Mouse (Mus musculus): ENCODE data around the gene Eml4. TPM values are rescaled to one million over a fixed set of nuclear protein-coding genes. Genes with fewer than 3 reads are reported as not detected.

Eml4 gene
- total and polyA plus RNA-seq, 3 experiments: 38.2 to 75.6 (median 60.1) TPM

GRCm38 (mm10) chr17:83457271-83457670 lies 106.5 kb downstream of the Eml4 start:
- peaks cover 53 to 94% of the 10 kb centered on the region in 2 experiments for H3K36me3 ChIP-seq (replicated peaks in 1 of 2; ENCODE audit: control insufficient read depth in 1 of 2, insufficient read depth in 1 of 2, low read length in 1 of 2)

GRCm38 (mm10) chr17:83465969-83466368 lies 115.2 kb downstream of the Eml4 start:
- Histone ChIP-seq H3K9ac (ENCODE audit: insufficient read depth, low read depth) (no peak overlapping the region), H3K4me1 (ENCODE audit: control insufficient read depth in 1 of 2, insufficient read depth in 2 of 2) (no peaks in the 10 kb centered on the region), H3K36me3 (replicated peaks in 1 of 2; ENCODE audit: control insufficient read depth in 1 of 2, insufficient read depth in 1 of 2, low read length in 1 of 2) (peaks cover 36 to 92% of the 10 kb centered on the region in 2 experiments), H3K4me2 (ENCODE audit: insufficient read depth, low read depth, poor library complexity, severe bottlenecking) (no peak overlapping the region), H3K27ac (ENCODE audit: insufficient read depth, low read depth) (no peak overlapping the region), H3K79me2 (replicated peaks; ENCODE audit: control insufficient read depth, extremely low read depth, insufficient read depth, poor library complexity, severe bottlenecking) (no peaks in the 10 kb centered on the region), H3K4me3 (replicated peaks in 1 of 3; ENCODE audit: low read depth in 2 of 3, low read length in 2 of 3, poor library complexity in 1 of 3) (no peak overlapping the region), H3K27me3 (replicated peaks) (no peaks in the 10 kb centered on the region), H3K9me3 (replicated peaks; ENCODE audit: low read length) (no peaks in the 10 kb centered on the region)
- no peak for DNase-seq (ENCODE audit: extremely low read depth)
- in situ Hi-C loops (cut with MboI; ENCODE audit: low pct_ligation_motif_present, low pct_unique_long_range_greater_than_20kb, low sequenced_read_pairs) (no loop called here), dilution Hi-C loops (cut with MboI; ENCODE audit: extremely low pct_ligation_motif_present, extremely low pct_unique_long_range_greater_than_20kb, low sequenced_read_pairs) (no loop called here)
- TF ChIP-seq KAT2A (IDR thresholded peaks at IDR 0.05; ENCODE audit: insufficient replicate concordance, low read length) (no peak), ELF1 (IDR thresholded peaks at IDR 0.05; ENCODE audit: low read depth, low read length) (no peak), NELFE (IDR thresholded peaks at IDR 0.05; ENCODE audit: low read depth, low read length) (no peak), ZMIZ1 (IDR thresholded peaks at IDR 0.05; ENCODE audit: low read depth, low read length) (no peak), JUN (IDR thresholded peaks at IDR 0.05; ENCODE audit: insufficient read depth, low read depth, low read length) (no peak), POLR2A (IDR thresholded peaks at IDR 0.05; ENCODE audit: low read depth, low read length) (no peak), JUND (conservative IDR thresholded peaks at IDR 0.05; ENCODE audit: low read depth, low read length) (no peak), ZC3H11A (IDR thresholded peaks at IDR 0.05; ENCODE audit: low read depth, low read length) (no peak), TBP (conservative IDR thresholded peaks at IDR 0.05; ENCODE audit: low read depth, low read length) (no peak), E2F4 (IDR thresholded peaks at IDR 0.05; ENCODE audit: insufficient replicate concordance, low read depth, low read length) (no peak), NRF1 (IDR thresholded peaks at IDR 0.05; ENCODE audit: low read depth, low read length) (no peak), USF2 (conservative IDR thresholded peaks at IDR 0.05; ENCODE audit: low read depth, low read length) (no peak), CHD2 (IDR thresholded peaks at IDR 0.05; ENCODE audit: low read length) (no peak), HCFC1 (IDR thresholded peaks at IDR 0.05; ENCODE audit: low read depth, low read length) (no peak), CHD1 (IDR thresholded peaks at IDR 0.05; ENCODE audit: low read depth, low read length) (no peak)

More at GRCm38 (mm10) chr17:83457271-83457670, 106.5 kb downstream of the Eml4 start:
- no peaks in the 10 kb centered on the region for H3K9me3 ChIP-seq (replicated peaks; ENCODE audit: low read length)
- no peak overlapping the region for H3K4me3 ChIP-seq (replicated peaks in 1 of 3; ENCODE audit: low read depth in 2 of 3, low read length in 2 of 3, poor library complexity in 1 of 3)
- no peaks in the 10 kb centered on the region for H3K79me2 ChIP-seq (replicated peaks; ENCODE audit: control insufficient read depth, extremely low read depth, insufficient read depth, poor library complexity, severe bottlenecking)
- H3K27ac ChIP-seq (ENCODE audit: insufficient read depth, low read depth): no peak overlapping the region
- no peak overlapping the region for H3K9ac ChIP-seq (ENCODE audit: insufficient read depth, low read depth)
- no peaks in the 10 kb centered on the region for H3K27me3 ChIP-seq (replicated peaks)
- TF ChIP-seq ZNF384 (IDR thresholded peaks at IDR 0.05; ENCODE audit: low read depth, low read length) (peak; percentile 67), NELFE (IDR thresholded peaks at IDR 0.05; ENCODE audit: low read depth, low read length) (no peak)
- H3K4me1 ChIP-seq (ENCODE audit: control insufficient read depth in 1 of 2, insufficient read depth in 2 of 2): peaks cover 0 to 6% of the 10 kb centered on the region in 2 experiments; a peak in 1 of 4 replicates
- DNase-seq (ENCODE audit: extremely low read depth): peak; percentile 15
- in situ Hi-C loops (cut with MboI; ENCODE audit: low pct_ligation_motif_present, low pct_unique_long_range_greater_than_20kb, low sequenced_read_pairs): no loop called here
- no peak overlapping the region for H3K4me2 ChIP-seq (ENCODE audit: insufficient read depth, low read depth, poor library complexity, severe bottlenecking)
- dilution Hi-C loops (cut with MboI; ENCODE audit: extremely low pct_ligation_motif_present, extremely low pct_unique_long_range_greater_than_20kb, low sequenced_read_pairs): no loop called here
